9 mouse cellular contexts compared by ENCODE assay signal in genomic region chr11:78522481-78522997, GRCm38 (mm10). TPM values are rescaled to one million over a fixed set of nuclear protein-coding genes. Genes with fewer than 3 reads are reported as not detected.
DNase-seq lines count a peak whose midpoint lies in the region; ATAC-seq and TF ChIP-seq lines count a peak whose summit lies in the region.
"Had no signal": no experiment of that assay in that cellular context is flagged by ENCODE, and none has a peak within 500 bp of the region (broad histone marks: within the 10 kb centered on the region; RNA-seq: fewer than 3 reads in every experiment).

No protein-coding gene starts in this region.

- peak overlapping the region; percentile 55 for H3K27ac ChIP-seq in heart, adult 2 months
- H3K27ac ChIP-seq in heart, embryonic 12.5 days (ENCODE audit: poor library complexity, severe bottlenecking) = no peak overlapping the region
- peak overlapping the region; percentile 23 for H3K27ac ChIP-seq in neural tube, embryonic 13.5 days (replicated peaks)
- H3K27ac ChIP-seq in small intestine, adult 2 months (ENCODE audit: insufficient read depth, low read depth, low read length) = no peak overlapping the region
- H3K27ac ChIP-seq: midbrain, embryonic 12.5 days had no signal

- H3K4me2 ChIP-seq in heart, embryonic 12.5 days = no peak overlapping the region
- no peak overlapping the region for H3K4me2 ChIP-seq in neural tube, embryonic 13.5 days
- H3K4me2 ChIP-seq: midbrain, embryonic 12.5 days had no signal

- H3K27me3 ChIP-seq in heart, adult 2 months (ENCODE audit: control insufficient read depth, insufficient read depth, low read length) = no peaks in the 10 kb centered on the region
- no peaks in the 10 kb centered on the region for H3K27me3 ChIP-seq in heart, embryonic 12.5 days (replicated peaks)
- no peaks in the 10 kb centered on the region for H3K27me3 ChIP-seq in neural tube, embryonic 13.5 days
- no peaks in the 10 kb centered on the region for H3K27me3 ChIP-seq in small intestine, adult 2 months (ENCODE audit: control insufficient read depth, insufficient read depth, low read length)
- H3K27me3 ChIP-seq: midbrain, embryonic 12.5 days had no signal

- peaks cover 5% of the 10 kb centered on the region for H3K4me1 ChIP-seq in heart, adult 2 months (ENCODE audit: control insufficient read depth, insufficient read depth, low read length)
- H3K4me1 ChIP-seq in heart, embryonic 12.5 days (replicated peaks) = no peaks in the 10 kb centered on the region
- H3K4me1 ChIP-seq in neural tube, embryonic 13.5 days (replicated peaks) = peaks cover 4% of the 10 kb centered on the region; the same call in 1 of the 2 replicates
- H3K4me1 ChIP-seq in small intestine, adult 2 months (ENCODE audit: control insufficient read depth, insufficient read depth, insufficient read length, low read length) = no peaks in the 10 kb centered on the region
- H3K4me1 ChIP-seq: midbrain, embryonic 12.5 days had no signal

- peak; percentile 34 to 41 for DNase-seq in heart, adult 2 months
- no peak for DNase-seq in neural tube, embryonic 10.5 days (ENCODE audit: extremely low spot score, low spot score)
- DNase-seq in frontal cortex, postnatal 14 days (ENCODE audit: low spot score in 2 of 2) = no peak
- DNase-seq in gastrocnemius, postnatal 10 days = no peak

- H3K4me3 ChIP-seq in heart, adult 2 months = no peak overlapping the region
- H3K4me3 ChIP-seq in heart, embryonic 12.5 days = no peak overlapping the region
- H3K4me3 ChIP-seq in neural tube, embryonic 13.5 days = no peak overlapping the region
- no peak overlapping the region for H3K4me3 ChIP-seq in small intestine, adult 2 months (ENCODE audit: low read depth, low read length)
- H3K4me3 ChIP-seq: midbrain, embryonic 12.5 days had no signal

- peaks cover 21% of the 10 kb centered on the region for H3K36me3 ChIP-seq in heart, adult 2 months (ENCODE audit: control insufficient read depth, insufficient read depth, low read length)
- peaks cover 98% of the 10 kb centered on the region for H3K36me3 ChIP-seq in heart, embryonic 12.5 days
- H3K36me3 ChIP-seq in neural tube, embryonic 13.5 days = peaks cover 100% of the 10 kb centered on the region
- peaks cover 86% of the 10 kb centered on the region for H3K36me3 ChIP-seq in small intestine, adult 2 months (ENCODE audit: control insufficient read depth, insufficient read depth, low read length)

- TF ChIP-seq CTCF in heart, adult 2 months (IDR thresholded peaks at IDR 0.05) = peak; percentile 72
- peak; percentile 30; the same call in 1 of the 2 replicates for TF ChIP-seq CTCF in small intestine, adult 2 months (IDR thresholded peaks at IDR 0.05; ENCODE audit: extremely low read depth, insufficient read length, insufficient replicate concordance, low read depth, low read length)

- TF ChIP-seq EP300 in heart, adult 2 months (IDR thresholded peaks at IDR 0.05; ENCODE audit: insufficient read depth, low read depth, low read length) = no peak

- H3K9me3 ChIP-seq in heart, embryonic 12.5 days (replicated peaks) = no peaks in the 10 kb centered on the region
- no peaks in the 10 kb centered on the region for H3K9me3 ChIP-seq in neural tube, embryonic 13.5 days
- H3K9me3 ChIP-seq: midbrain, embryonic 12.5 days had no signal

- intact Hi-C loops in heart, adult 2 months (cut with DNase I) = loop anchor here (2.0 kb wide), 1 partner anchor 28 kb away; the partner anchor contains the start of gene Tmem97

- no peak for ATAC-seq in heart, embryonic 12.5 days (ENCODE audit: insufficient number of reproducible peaks, low FRiP score)
- no peak for ATAC-seq in neural tube, embryonic 13.5 days (ENCODE audit: low read depth)
- ATAC-seq in erythroid progenitor cell, adult 5-6 weeks (replicated peaks; ENCODE audit: low FRiP score, poor library complexity, severe bottlenecking) = peak; percentile 33; the same call in 1 of the 2 replicates

- no peaks in the 10 kb centered on the region for H3K79me2 ChIP-seq in heart, adult 2 months (replicated peaks; ENCODE audit: control insufficient read depth, insufficient read depth, low read length)

- H3K9ac ChIP-seq in heart, adult 2 months (ENCODE audit: low read depth, low read length) = no peak overlapping the region
- H3K9ac ChIP-seq in heart, embryonic 12.5 days = no peak overlapping the region
- H3K9ac ChIP-seq in neural tube, embryonic 13.5 days = no peak overlapping the region
- H3K9ac ChIP-seq: midbrain, embryonic 12.5 days had no signal

- TF ChIP-seq POLR2A in heart, adult 2 months (IDR thresholded peaks at IDR 0.05; ENCODE audit: insufficient read depth, low read depth, low read length) = 0 out of 2 replicates have a peak, but pooled peaks have one; percentile 7
- TF ChIP-seq POLR2A in small intestine, adult 2 months (IDR thresholded peaks at IDR 0.05; ENCODE audit: low read depth, low read length) = no peak

- 97% methylated on average over 1 of the region's 1 CpGs for WGBS in heart, adult 2 months
- WGBS in heart, embryonic 12.5 days = 97% methylated on average over 1 of the region's 1 CpGs
- WGBS in neural tube, embryonic 13.5 days = 86% methylated on average over 1 of the region's 1 CpGs
- 92% methylated on average over 1 of the region's 1 CpGs for WGBS in small intestine, adult 2 months

RNA-seq across cellular contexts. Expression of gene Poldip2, which starts 10.5 kb away (rescaled TPM):
- total RNA-seq in heart, adult 2 months (2021) = 100 to 1,000 TPM; 127 to 140 TPM
- polyA plus RNA-seq in heart, adult 2 months (2012; rRNA removed) = 102 and 151 TPM in 2 replicates
- polyA plus RNA-seq in heart, embryonic 12.5 days (2016; fragmentation: Nextera tagmentation; extraction: Ambion mirVana) = 146 TPM in 2 replicates
- polyA plus RNA-seq in neural tube, embryonic 13.5 days (2015; fragmentation: Nextera tagmentation; extraction: Ambion mirVana) = 178 and 191 TPM in 2 replicates
- total RNA-seq in erythroid progenitor cell, adult 5-6 weeks (2015; ENCODE audit: low replicate concordance) = 8.6 and 9.6 TPM in 2 replicates
- total RNA-seq in erythroid progenitor cell, adult 5-6 weeks (2017; ENCODE audit: low replicate concordance) = 4.0 and 8.1 TPM in 2 replicates
- 18.1 and 24.9 TPM in 2 replicates for polyA plus RNA-seq in small intestine, adult 2 months (2012; rRNA removed)
- 100 to 1,000 TPM in 1 of 2 experiments, 10 to 100 TPM in 1; 99.9 to 109 TPM for total RNA-seq in gastrocnemius, postnatal 10 days (2021)

RNA-seq across cellular contexts. Expression of gene Tmem199, which starts 10.6 kb away (rescaled TPM):
- 10 to 100 TPM; 11.3 to 11.5 TPM for total RNA-seq in heart, adult 2 months (2021)
- polyA plus RNA-seq in heart, adult 2 months (2012; rRNA removed) = 7.9 and 14.0 TPM in 2 replicates
- polyA plus RNA-seq in heart, embryonic 12.5 days (2016; fragmentation: Nextera tagmentation; extraction: Ambion mirVana) = 49.6 and 49.9 TPM in 2 replicates
- 92.7 and 101 TPM in 2 replicates for polyA plus RNA-seq in neural tube, embryonic 13.5 days (2015; fragmentation: Nextera tagmentation; extraction: Ambion mirVana)
- 2.5 TPM in 1 of 2 replicates, not detected in the other for total RNA-seq in erythroid progenitor cell, adult 5-6 weeks (2015; ENCODE audit: low replicate concordance)
- 7.7 and 10.1 TPM in 2 replicates for total RNA-seq in erythroid progenitor cell, adult 5-6 weeks (2017; ENCODE audit: low replicate concordance)
- 3.7 and 3.8 TPM in 2 replicates for polyA plus RNA-seq in small intestine, adult 2 months (2012; rRNA removed)
- total RNA-seq in gastrocnemius, postnatal 10 days (2021) = 10 to 100 TPM; 14.2 to 16.3 TPM

RNA-seq across cellular contexts. Expression of gene Tnfaip1, which starts 13.6 kb away (rescaled TPM):
- total RNA-seq in heart, adult 2 months (2021) = 10 to 100 TPM; 38.2 to 40.1 TPM
- polyA plus RNA-seq in heart, adult 2 months (2012; rRNA removed) = 36.0 and 51.1 TPM in 2 replicates
- 80.1 and 83.8 TPM in 2 replicates for polyA plus RNA-seq in heart, embryonic 12.5 days (2016; fragmentation: Nextera tagmentation; extraction: Ambion mirVana)
- polyA plus RNA-seq in neural tube, embryonic 13.5 days (2015; fragmentation: Nextera tagmentation; extraction: Ambion mirVana) = 50.7 and 54.2 TPM in 2 replicates
- total RNA-seq in erythroid progenitor cell, adult 5-6 weeks (2015; ENCODE audit: low replicate concordance) = 2.1 and 2.2 TPM in 2 replicates
- 0.61 TPM in 1 of 2 replicates, not detected in the other for total RNA-seq in erythroid progenitor cell, adult 5-6 weeks (2017; ENCODE audit: low replicate concordance)
- 31.3 and 64.5 TPM in 2 replicates for polyA plus RNA-seq in small intestine, adult 2 months (2012; rRNA removed)
- 10 to 100 TPM; 39.3 to 42.6 TPM for total RNA-seq in gastrocnemius, postnatal 10 days (2021)

RNA-seq across cellular contexts. Expression of gene Ift20, which starts 13.6 kb away (rescaled TPM):
- 10 to 100 TPM; 37.6 to 40.6 TPM for total RNA-seq in heart, adult 2 months (2021)
- polyA plus RNA-seq in heart, adult 2 months (2012; rRNA removed) = 34.6 and 39.4 TPM in 2 replicates
- polyA plus RNA-seq in heart, embryonic 12.5 days (2016; fragmentation: Nextera tagmentation; extraction: Ambion mirVana) = 96.2 and 104 TPM in 2 replicates
- 120 and 122 TPM in 2 replicates for polyA plus RNA-seq in neural tube, embryonic 13.5 days (2015; fragmentation: Nextera tagmentation; extraction: Ambion mirVana)
- 63.1 and 72.5 TPM in 2 replicates for total RNA-seq in erythroid progenitor cell, adult 5-6 weeks (2015; ENCODE audit: low replicate concordance)
- 20.1 and 72.1 TPM in 2 replicates for total RNA-seq in erythroid progenitor cell, adult 5-6 weeks (2017; ENCODE audit: low replicate concordance)
- polyA plus RNA-seq in small intestine, adult 2 months (2012; rRNA removed) = 114 and 137 TPM in 2 replicates
- total RNA-seq in gastrocnemius, postnatal 10 days (2021) = 10 to 100 TPM; 28.0 to 39.1 TPM

RNA-seq across cellular contexts. Expression of gene Sebox, which starts 19.3 kb away (rescaled TPM):
- not detected for total RNA-seq in heart, adult 2 months (2021)
- polyA plus RNA-seq in heart, adult 2 months (2012; rRNA removed) = 0.20 TPM in 1 of 2 replicates, not detected in the other
- not detected in 2 replicates for polyA plus RNA-seq in heart, embryonic 12.5 days (2016; fragmentation: Nextera tagmentation; extraction: Ambion mirVana)
- 0.15 TPM in 1 of 2 replicates, not detected in the other for polyA plus RNA-seq in neural tube, embryonic 13.5 days (2015; fragmentation: Nextera tagmentation; extraction: Ambion mirVana)
- total RNA-seq in erythroid progenitor cell, adult 5-6 weeks (2015; ENCODE audit: low replicate concordance) = not detected in 2 replicates
- total RNA-seq in erythroid progenitor cell, adult 5-6 weeks (2017; ENCODE audit: low replicate concordance) = not detected in 2 replicates
- not detected in 2 replicates for polyA plus RNA-seq in small intestine, adult 2 months (2012; rRNA removed)
- total RNA-seq in gastrocnemius, postnatal 10 days (2021) = not detected
- polyA plus RNA-seq: midbrain, embryonic 12.5 days had no signal

Comparison
In these comparisons a context has a peak if more than half of its experiments do, and no peak if none do; other contexts are left out.
1. H3K27ac ChIP-seq: peak in heart, adult 2 months (single experiment) and neural tube, embryonic 13.5 days (single experiment); none in heart, embryonic 12.5 days (single experiment) and small intestine, adult 2 months (single experiment).
2. DNase-seq: peak in heart, adult 2 months (2 of 2); none in neural tube, embryonic 10.5 days (single experiment), frontal cortex, postnatal 14 days (0 of 2) and gastrocnemius, postnatal 10 days (single experiment).